Mouse (Mus musculus): ENCODE measurements around the gene Slc6a12.
"Not testable (repeated sequence)": the region's sequence is repeated elsewhere in the genome, so short reads cannot be mapped to it uniquely, and the experiment has no call there.

The Slc6a12 gene

GRCm38 (mm10) chr6:121343771-121344123 lies 871 bp downstream of the Slc6a12 start:
- no peak for DNase-seq (ENCODE audit: low read depth, low spot score)

- DNase-seq (ENCODE audit: low read depth, low spot score), result no peak
Measured at GRCm38 (mm10) chr6:121344329-121344728, 1.5 kb downstream of the Slc6a12 start.

- no peak for DNase-seq (ENCODE audit: low read depth, low spot score)
Measured at GRCm38 (mm10) chr6:121346428-121346827, 3.6 kb downstream of the Slc6a12 start.

- DNase-seq (ENCODE audit: low read depth, low spot score), result no peak
Measured at GRCm38 (mm10) chr6:121352276-121352675, 9.4 kb downstream of the Slc6a12 start.

- DNase-seq (ENCODE audit: low read depth, low spot score), result no peak
Measured at GRCm38 (mm10) chr6:121356041-121356440, 13.2 kb downstream of the Slc6a12 start.

DNA sequence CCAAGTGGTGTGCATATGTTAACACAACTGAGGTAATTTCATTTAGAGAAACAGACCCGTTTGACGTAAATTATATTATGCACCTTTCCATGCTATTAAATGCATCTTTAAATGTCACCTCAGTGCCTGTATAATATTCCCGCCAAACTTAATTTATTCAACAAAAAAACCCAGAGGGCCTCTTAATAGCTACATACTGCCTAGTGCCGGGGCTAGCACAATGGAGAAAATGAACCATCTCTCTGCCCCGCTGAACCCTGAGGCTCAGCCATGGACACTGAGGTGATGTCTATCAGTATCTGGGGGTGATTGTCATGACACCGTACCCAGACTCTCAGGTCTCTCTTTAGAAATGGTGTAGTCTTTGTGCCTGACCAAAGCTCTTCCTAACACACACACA lies 14.4 kb downstream of the Slc6a12 start:
- no peak for DNase-seq (ENCODE audit: low read depth, low spot score)

DNA sequence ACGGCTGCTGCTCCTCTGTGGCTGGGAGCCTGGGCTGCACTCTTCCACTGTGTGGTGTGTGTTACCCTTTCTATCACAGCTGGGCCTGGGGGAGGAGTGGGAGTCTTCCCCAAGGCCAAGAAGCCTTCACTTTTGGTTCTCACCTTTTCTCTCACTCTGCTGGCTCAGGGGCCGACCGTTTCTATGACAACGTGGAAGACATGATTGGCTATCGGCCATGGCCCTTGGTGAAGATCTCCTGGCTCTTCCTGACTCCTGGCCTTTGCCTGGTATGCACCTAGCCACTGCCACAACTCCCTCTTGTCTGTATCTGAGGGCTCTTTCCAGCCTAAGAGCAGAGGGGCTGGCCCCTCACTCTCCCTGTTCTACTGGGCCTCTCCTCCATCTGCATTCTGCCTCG lies 20.2 kb downstream of the Slc6a12 start:
- DNase-seq (ENCODE audit: low read depth, low spot score), result no peak

DNA sequence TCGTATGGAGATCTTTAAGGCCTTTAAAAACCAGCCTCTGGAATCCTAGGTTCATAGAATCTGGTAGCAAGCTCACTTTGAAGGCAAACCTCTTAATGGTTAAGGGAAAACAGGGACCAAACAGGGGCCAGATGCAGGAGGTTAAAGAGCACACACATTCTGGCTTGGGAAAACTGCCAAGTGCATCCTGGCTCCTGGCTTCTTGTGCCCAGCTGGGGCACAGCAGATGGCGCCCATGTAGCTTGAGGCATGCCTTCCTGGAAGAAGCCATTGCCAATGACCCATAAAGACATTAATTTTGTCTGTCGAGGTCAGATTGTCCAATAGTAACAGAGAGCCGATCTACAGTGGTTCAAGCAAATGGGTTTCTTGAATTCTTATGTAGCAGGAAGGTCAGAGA lies 21.1 kb downstream of the Slc6a12 start:
- DNase-seq (ENCODE audit: low read depth, low spot score), result no peak

- not testable (repeated sequence) for DNase-seq (ENCODE audit: low read depth, low spot score)
Measured at GRCm38 (mm10) chr6:121366537-121366936, 23.7 kb downstream of the Slc6a12 start.

- DNase-seq (ENCODE audit: low read depth, low spot score), result no peak
Measured at GRCm38 (mm10) chr6:121367099-121367498, 24.2 kb downstream of the Slc6a12 start.

- DNase-seq (ENCODE audit: low read depth, low spot score), result no peak
Measured at GRCm38 (mm10) chr6:121371197-121371980, 28.5 kb downstream of the Slc6a12 start.

DNA sequence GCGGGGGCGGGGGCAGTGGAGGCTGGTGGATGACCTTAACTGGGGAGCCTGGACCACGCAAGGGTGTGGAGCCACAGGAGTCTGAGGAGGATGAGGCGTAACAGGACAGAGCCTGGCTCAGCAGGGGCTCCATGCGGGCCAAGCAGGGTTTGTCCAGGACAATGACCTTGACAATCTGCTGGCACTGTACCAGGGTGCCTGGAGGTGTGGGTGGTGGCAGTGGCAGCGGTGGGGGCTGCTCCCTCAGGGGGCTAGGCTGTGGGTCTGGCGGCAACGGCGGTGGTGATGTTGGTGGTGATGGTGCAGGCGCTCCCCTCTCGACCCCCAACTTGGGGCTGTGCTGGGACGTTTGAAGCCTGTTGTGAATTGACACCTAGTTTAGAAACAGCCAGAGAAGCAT lies 33.3 kb downstream of the Slc6a12 start:
- no peak for DNase-seq (ENCODE audit: low read depth, low spot score)

DNA sequence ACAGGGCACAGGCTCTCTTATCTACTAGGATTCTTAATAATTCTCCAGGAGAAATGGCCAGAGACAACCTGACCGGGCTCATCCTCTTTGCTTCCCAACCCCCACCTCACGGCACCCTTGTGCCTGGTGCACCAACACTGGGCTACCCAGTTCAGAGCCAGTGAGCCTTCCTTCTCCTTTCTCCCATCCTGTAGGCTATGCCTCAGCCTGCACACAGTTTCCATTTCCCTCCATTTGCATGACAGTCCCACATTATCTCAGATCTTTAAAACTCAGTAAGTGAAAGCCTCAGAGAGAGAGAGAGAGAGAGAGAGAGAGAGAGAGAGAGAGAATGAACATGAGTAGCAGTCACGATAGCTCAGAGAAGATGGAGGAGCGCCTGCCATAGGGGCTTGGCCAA lies 35.4 kb downstream of the Slc6a12 start:
- no peak for DNase-seq (ENCODE audit: low read depth, low spot score)

- no peak for DNase-seq (ENCODE audit: low read depth, low spot score)
Measured at GRCm38 (mm10) chr6:121380576-121380975, 37.7 kb downstream of the Slc6a12 start.

DNA sequence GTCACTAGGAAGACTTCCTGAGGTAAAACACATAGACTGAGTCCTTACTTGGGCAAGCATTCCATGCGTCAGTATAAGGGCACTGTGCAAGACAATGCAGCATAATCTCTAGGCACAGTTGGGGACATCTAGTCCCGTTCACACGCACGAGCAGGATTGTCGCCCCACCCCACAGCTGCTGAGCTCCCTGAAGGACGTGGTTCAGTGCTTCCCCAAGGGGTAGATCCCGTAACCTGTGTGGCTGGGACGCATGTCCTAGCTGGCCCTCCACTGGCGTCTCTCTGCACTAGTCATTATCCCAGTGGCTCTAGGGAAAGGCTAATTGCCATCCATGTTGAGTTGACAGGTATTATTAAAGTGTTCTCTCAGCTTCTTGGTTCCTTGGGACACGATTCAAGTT lies 39.2 kb downstream of the Slc6a12 start:
- DNase-seq (ENCODE audit: low read depth, low spot score), result no peak

DNA sequence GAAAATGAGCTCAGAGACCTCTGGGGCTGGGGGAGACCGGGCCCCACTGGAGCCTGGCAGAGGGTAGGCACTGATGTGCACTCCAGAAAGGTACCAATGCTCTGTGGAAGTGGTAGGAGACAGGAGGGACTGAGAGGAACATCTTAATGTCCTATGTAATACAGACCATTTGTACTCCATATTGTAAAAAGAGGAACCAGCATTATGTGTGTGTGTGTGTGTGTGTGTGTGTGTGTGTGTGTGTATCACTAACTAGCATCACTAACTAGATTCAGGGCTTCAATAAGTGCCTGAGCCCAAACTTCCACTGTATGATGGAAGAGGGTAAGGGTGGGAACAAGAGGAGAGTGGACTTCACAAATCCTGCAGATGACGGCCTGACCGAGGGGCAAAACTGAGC lies 42.5 kb downstream of the Slc6a12 start:
- no peak for DNase-seq (ENCODE audit: low read depth, low spot score)

GRCm38 (mm10) chr6:121392610-121393252 lies 49.9 kb downstream of the Slc6a12 start:
- DNase-seq (ENCODE audit: low read depth, low spot score), result no peak

- DNase-seq (ENCODE audit: low read depth, low spot score), result no peak
Measured at GRCm38 (mm10) chr6:121401140-121401539, 58.3 kb downstream of the Slc6a12 start.

- DNase-seq (ENCODE audit: low read depth, low spot score), result no peak
Measured at GRCm38 (mm10) chr6:121401826-121402660, 59.2 kb downstream of the Slc6a12 start.

DNA sequence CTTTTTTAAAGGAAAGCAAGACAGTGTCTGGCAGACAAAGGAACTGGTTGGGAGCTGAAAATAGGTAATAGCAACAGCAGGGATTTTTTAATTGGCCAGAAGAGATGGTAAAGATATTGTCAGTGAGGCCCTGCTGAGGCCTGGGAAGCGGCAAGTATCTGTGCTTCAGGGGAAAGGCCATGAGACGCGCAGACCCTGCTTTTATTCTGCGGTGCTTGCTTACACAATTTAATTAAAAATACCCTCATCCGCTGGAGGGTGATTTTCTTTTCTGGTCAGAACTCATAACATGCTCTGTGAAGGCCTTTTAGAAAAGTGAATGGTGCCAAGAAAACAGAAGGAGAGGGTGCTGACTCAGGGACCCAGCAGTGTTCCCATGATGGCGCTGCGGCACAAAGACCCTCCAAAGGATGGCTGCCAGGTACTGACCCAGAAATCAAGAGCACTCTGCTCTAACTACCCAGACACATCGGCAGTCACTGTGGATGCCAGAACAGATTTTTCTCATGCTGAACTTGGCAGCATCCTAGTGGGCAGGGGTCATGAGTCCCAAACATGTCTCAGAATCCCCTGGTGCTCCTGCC lies 59.9 kb downstream of the Slc6a12 start:
- no peak for DNase-seq (ENCODE audit: low read depth, low spot score)

DNA sequence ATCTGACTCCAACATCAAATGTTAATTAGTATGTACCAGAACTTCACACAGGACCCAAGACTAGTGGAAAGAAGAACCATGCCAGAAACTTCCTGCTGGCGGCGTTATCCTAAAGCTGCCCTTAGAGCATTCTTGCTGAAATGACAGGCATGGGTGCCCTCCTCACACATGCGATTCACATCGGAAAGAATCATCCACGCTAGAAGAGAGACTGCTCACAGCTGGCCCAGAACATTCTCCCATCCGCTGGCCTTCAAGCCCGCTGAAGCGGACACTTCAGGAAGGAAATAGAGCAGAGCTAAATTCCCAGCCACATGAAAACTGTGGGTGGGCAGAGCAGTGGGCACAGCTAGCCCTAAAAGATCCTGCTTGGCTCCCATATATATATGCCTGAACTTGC lies 62.4 kb downstream of the Slc6a12 start:
- no peak for DNase-seq (ENCODE audit: low read depth, low spot score)

- DNase-seq (ENCODE audit: low read depth, low spot score), result no peak
Measured at GRCm38 (mm10) chr6:121407571-121408011, 64.7 kb downstream of the Slc6a12 start.
